10 mouse cellular contexts compared by ENCODE assay signal in genomic region chr9:115881137-115881536, GRCm38 (mm10). TPM values are rescaled to one million over a fixed set of nuclear protein-coding genes. Genes with fewer than 3 reads are reported as not detected.
DNase-seq lines count a peak whose midpoint lies in the region; ATAC-seq and TF ChIP-seq lines count a peak whose summit lies in the region.
"Had no signal": no experiment of that assay in that cellular context is flagged by ENCODE, and none has a peak within 500 bp of the region (broad histone marks: within the 10 kb centered on the region; RNA-seq: fewer than 3 reads in every experiment).

No protein-coding gene starts in this region.

- peak; percentile 65; the same call in 1 of the 2 replicates for ATAC-seq in megakaryocyte progenitor cell, adult 5-6 weeks (replicated peaks; ENCODE audit: poor library complexity)
- ATAC-seq in frontal cortex, adult (ENCODE audit: low TSS enrichment): no peak
- no peak for ATAC-seq in cerebellum, adult (ENCODE audit: insufficient number of reproducible peaks, low FRiP score, low TSS enrichment)

- peak in 1 of 2 experiments; percentile 50 for DNase-seq in layer of hippocampus, adult 2 months (ENCODE audit: low spot score in 2 of 2)
- DNase-seq in layer of hippocampus, postnatal 14 days (ENCODE audit: low spot score in 2 of 2): no peak
- DNase-seq in NIH3T3 (ENCODE audit: low read depth): peak; percentile 12
- peak; percentile 73 to 80 for DNase-seq in adrenal gland, postnatal 36 days
- no peak for DNase-seq in embryonic facial prominence, embryonic 10.5 days (ENCODE audit: low spot score)
- DNase-seq: right cerebral cortex, postnatal 25 days had no signal

- no peaks in the 10 kb centered on the region for H3K27me3 ChIP-seq in embryonic facial prominence, embryonic 10.5 days (replicated peaks; ENCODE audit: low read depth, poor library complexity, severe bottlenecking)
- H3K27me3 ChIP-seq: hindbrain, embryonic 15.5 days had no signal

- no peaks in the 10 kb centered on the region for H3K36me3 ChIP-seq in embryonic facial prominence, embryonic 10.5 days (replicated peaks)
- H3K36me3 ChIP-seq: hindbrain, embryonic 15.5 days had no signal

- H3K27ac ChIP-seq in layer of hippocampus, adult 2 months: no peak overlapping the region
- H3K27ac ChIP-seq in embryonic facial prominence, embryonic 10.5 days (replicated peaks): no peak overlapping the region
- H3K27ac ChIP-seq: hindbrain, embryonic 15.5 days had no signal

- no peaks in the 10 kb centered on the region for H3K4me1 ChIP-seq in embryonic facial prominence, embryonic 10.5 days
- H3K4me1 ChIP-seq: hindbrain, embryonic 15.5 days had no signal

- no peak overlapping the region for H3K4me3 ChIP-seq in layer of hippocampus, adult 2 months
- no peak overlapping the region for H3K4me3 ChIP-seq in embryonic facial prominence, embryonic 10.5 days
- H3K4me3 ChIP-seq: hindbrain, embryonic 15.5 days had no signal

- TF ChIP-seq CTCF in layer of hippocampus, adult 2 months (conservative IDR thresholded peaks at IDR 0.05): peak; percentile 78

- H3K9me3 ChIP-seq in embryonic facial prominence, embryonic 10.5 days: no peaks in the 10 kb centered on the region
- H3K9me3 ChIP-seq: hindbrain, embryonic 15.5 days had no signal

- 82% methylated on average over 3 of the region's 3 CpGs for WGBS in embryonic facial prominence, embryonic 10.5 days

RNA-seq across cellular contexts. Expression of gene Gadl1, which starts 28.1 kb away (rescaled TPM):
- total RNA-seq in layer of hippocampus, adult 2 months (2021): under 1 TPM; 0.36 to 0.49 TPM
- under 1 TPM; 0.09 to 0.41 TPM for total RNA-seq in layer of hippocampus, postnatal 14 days (2021)
- total RNA-seq in adrenal gland, postnatal 36 days (2021): under 1 TPM; 0.10 to 0.30 TPM
- total RNA-seq in megakaryocyte progenitor cell, adult 5-6 weeks (2015): 0.22 TPM in 1 of 2 replicates, not detected in the other
- 0.20 and 0.71 TPM in 2 replicates for total RNA-seq in megakaryocyte progenitor cell, adult 5-6 weeks (2017)
- 0.35 and 0.43 TPM in 2 replicates for polyA plus RNA-seq in embryonic facial prominence, embryonic 10.5 days (2016; fragmentation: Nextera tagmentation; extraction: Ambion mirVana)

Comparison
In these comparisons a context has a peak if more than half of its experiments do, and no peak if none do; other contexts are left out.
1. DNase-seq: peak in NIH3T3 (single experiment) and adrenal gland, postnatal 36 days (2 of 2); none in layer of hippocampus, postnatal 14 days (0 of 2) and embryonic facial prominence, embryonic 10.5 days (single experiment).